Mouse (Mus musculus) forebrain, postnatal 0 days (tissue): ENCODE results near the gene Farp1. TPM values are rescaled to one million over a fixed set of nuclear protein-coding genes. Genes with fewer than 3 reads are reported as not detected.

Experiments used
- ATAC-seq: fragments of 200-750 bp; cut with Nextera tagmentation; 2 replicates; pipeline ENCODE4 v1.8.0; 2017; ENCODE audit warnings: mild to moderate bottlenecking, moderate library complexity
- DNase-seq: peaks from one replicate; pipeline ENCODE4 v3.0.0-alpha.2; 2015
- H3K27ac ChIP-seq: fragments of 300-500 bp; sonication (generic); 2 replicates; pipeline ENCODE4 v1.5.1; 2014; ENCODE audit warnings: low read depth, mild to moderate bottlenecking, antibody characterized with exemption, low read length, moderate library complexity, mixed read lengths
- H3K27me3 ChIP-seq: fragments of 300-500 bp; sonication (generic); 2 replicates; pipeline ENCODE4 v1.6.1; 2014; ENCODE audit warnings: mild to moderate bottlenecking, low read length, mixed read lengths; ENCODE audit not compliant: insufficient read depth
- H3K36me3 ChIP-seq: fragments of 300-500 bp; sonication (generic); 2 replicates; pipeline ENCODE4 v1.6.1; 2014; ENCODE audit warnings: mild to moderate bottlenecking, moderate library complexity; ENCODE audit not compliant: insufficient read depth
- H3K4me1 ChIP-seq: fragments of 300-500 bp; sonication (generic); 2 replicates; pipeline ENCODE4 v1.6.1; 2014; ENCODE audit warnings: antibody characterized with exemption; ENCODE audit not compliant: insufficient read depth
- H3K4me2 ChIP-seq: fragments of 300-500 bp; sonication (generic); 2 replicates; pipeline ENCODE4 v1.6.1; 2014; ENCODE audit warnings: low read depth, mild to moderate bottlenecking, moderate library complexity
- H3K4me3 ChIP-seq: fragments of 300-500 bp; sonication (generic); 2 replicates; pipeline ENCODE4 v1.5.1; 2014; ENCODE audit warnings: low read depth, low read length, mixed read lengths
- H3K9ac ChIP-seq: fragments of 300-500 bp; sonication (generic); 2 replicates; pipeline ENCODE4 v1.6.1; 2014; ENCODE audit warnings: mild to moderate bottlenecking
- H3K9me3 ChIP-seq: fragments of 300-500 bp; sonication (generic); 2 replicates; pipeline ENCODE4 v1.6.1; 2016; ENCODE audit warnings: low read length
- CTCF ChIP-seq: sonication (generic); IDR thresholded peaks from 2 replicates; pipeline ENCODE4 v1.5.1; 2016; ENCODE audit warnings: antibody characterized with exemption, control low read depth, low read depth
- WGBS: fragments of 180-500 bp; shearing (Covaris S2); extraction: QIAGEN DNeasy Blood & Tissue Kit; methylation state at CpG from one replicate; pipeline ENCODE4 v1.1.7; 2014; 5-methylcytosine and 5-hydroxymethylcytosine counted together
- polyA plus RNA-seq: library from polyadenylated mRNA; unstranded; fragments of >200 nt; fragmentation: Nextera tagmentation; extraction: Ambion mirVana; gene quantifications from 2 replicates; pipeline ENCODE4 v1.2.1, GENCODE M21; 2015
- total RNA-seq: library from RNA; depleted of rRNA; stranded (reverse); fragments of >200 nt; gene quantifications from 2 replicates; pipeline ENCODE4 v1.2.3, GENCODE M21; 2014

Gene Farp1
- total and polyA plus RNA-seq, 2 experiments from 2014 or later = 48.3 to 120 TPM

- no peak for TF ChIP-seq CTCF
- H3K27me3 ChIP-seq = no peaks in the 10 kb centered on the region
- no peaks in the 10 kb centered on the region for H3K36me3 ChIP-seq
- ATAC-seq = no peak
- WGBS = 63% methylated on average over 3 of the region's 3 CpGs
- DNase-seq = no peak
- no peak overlapping the region for H3K4me2 ChIP-seq
- H3K4me1 ChIP-seq = peaks cover 2% of the 10 kb centered on the region; the same call in 1 of the 2 replicates
- no peaks in the 10 kb centered on the region for H3K9me3 ChIP-seq
- no peak overlapping the region for H3K9ac ChIP-seq
- H3K27ac ChIP-seq = no peak overlapping the region
- H3K4me3 ChIP-seq = no peak overlapping the region
Measured at GRCm38 (mm10) chr14:121314934-121315333, 279.9 kb downstream of the Farp1 start.

- no peak overlapping the region for H3K4me2 ChIP-seq
- H3K27me3 ChIP-seq = no peaks in the 10 kb centered on the region
- 48% methylated on average over 5 of the region's 5 CpGs for WGBS
- H3K9ac ChIP-seq = no peak overlapping the region
- H3K4me3 ChIP-seq = no peak overlapping the region
- DNase-seq (no peak), ATAC-seq (0 out of 2 replicates have a peak, but pooled peaks have one; percentile 25)
- H3K4me1 ChIP-seq = peaks cover 2% of the 10 kb centered on the region; the same call in 1 of the 2 replicates
- no peak overlapping the region for H3K27ac ChIP-seq
- H3K9me3 ChIP-seq = no peaks in the 10 kb centered on the region
- H3K36me3 ChIP-seq = no peaks in the 10 kb centered on the region
- TF ChIP-seq CTCF = no peak
Measured at GRCm38 (mm10) chr14:121316136-121316535, 281.1 kb downstream of the Farp1 start.

GRCm38 (mm10) chr14:121316631-121317311 is 281.8 kb downstream of the Farp1 start:
- Histone ChIP-seq H3K27ac (no peak overlapping the region), H3K36me3 (no peaks in the 10 kb centered on the region), H3K4me2 (no peak overlapping the region), H3K9me3 (no peaks in the 10 kb centered on the region), H3K4me3 (no peak overlapping the region), H3K9ac (no peak overlapping the region), H3K27me3 (no peaks in the 10 kb centered on the region), H3K4me1 (peaks cover 2% of the 10 kb centered on the region; the same call in 1 of the 2 replicates)
- peak; percentile 39; the same call in 1 of the 2 replicates for ATAC-seq
- 61% methylated on average over 13 of the region's 13 CpGs for WGBS
- DNase-seq = no peak
- no peak for TF ChIP-seq CTCF

- H3K27me3 ChIP-seq = no peaks in the 10 kb centered on the region
- H3K9me3 ChIP-seq = no peaks in the 10 kb centered on the region
- no peak overlapping the region for H3K9ac ChIP-seq
- no peak overlapping the region for H3K4me3 ChIP-seq
- H3K36me3 ChIP-seq = no peaks in the 10 kb centered on the region
- peak; percentile 24; the same call in 1 of the 2 replicates for ATAC-seq
- H3K4me1 ChIP-seq = peaks cover 2% of the 10 kb centered on the region; the same call in 1 of the 2 replicates
- DNase-seq = no peak
- H3K4me2 ChIP-seq = no peak overlapping the region
- no peak for TF ChIP-seq CTCF
- WGBS = 88% methylated on average over 3 of the region's 3 CpGs
- no peak overlapping the region for H3K27ac ChIP-seq
Measured at GRCm38 (mm10) chr14:121317312-121317671, 282.3 kb downstream of the Farp1 start.

GRCm38 (mm10) chr14:121318382-121318781 is 283.4 kb downstream of the Farp1 start:
- no peak for TF ChIP-seq CTCF
- no peak overlapping the region for H3K9ac ChIP-seq
- no peak for ATAC-seq
- H3K9me3 ChIP-seq = no peaks in the 10 kb centered on the region
- peaks cover 2% of the 10 kb centered on the region; the same call in 1 of the 2 replicates for H3K4me1 ChIP-seq
- no peak overlapping the region for H3K27ac ChIP-seq
- 92% methylated on average over 5 of the region's 5 CpGs for WGBS
- no peaks in the 10 kb centered on the region for H3K36me3 ChIP-seq
- no peak overlapping the region for H3K4me2 ChIP-seq
- no peaks in the 10 kb centered on the region for H3K27me3 ChIP-seq
- no peak for DNase-seq
- H3K4me3 ChIP-seq = no peak overlapping the region

- H3K27ac ChIP-seq = no peak overlapping the region
- ATAC-seq = no peak
- H3K9ac ChIP-seq = no peak overlapping the region
- no peaks in the 10 kb centered on the region for H3K27me3 ChIP-seq
- H3K36me3 ChIP-seq = no peaks in the 10 kb centered on the region
- DNase-seq = no peak
- H3K9me3 ChIP-seq = no peaks in the 10 kb centered on the region
- WGBS = 95% methylated on average over 5 of the region's 5 CpGs
- no peak overlapping the region for H3K4me3 ChIP-seq
- H3K4me2 ChIP-seq = no peak overlapping the region
- TF ChIP-seq CTCF = no peak
- H3K4me1 ChIP-seq = no peaks in the 10 kb centered on the region
Measured at GRCm38 (mm10) chr14:121322150-121322549, 287.1 kb downstream of the Farp1 start.

- TF ChIP-seq CTCF = no peak
- DNase-seq (no peak), ATAC-seq (no peak)
- Histone ChIP-seq H3K4me3 (no peak overlapping the region), H3K4me2 (no peak overlapping the region), H3K9ac (no peak overlapping the region), H3K36me3 (no peaks in the 10 kb centered on the region), H3K4me1 (no peaks in the 10 kb centered on the region), H3K27me3 (no peaks in the 10 kb centered on the region), H3K9me3 (no peaks in the 10 kb centered on the region), H3K27ac (no peak overlapping the region)
- WGBS = 88% methylated on average over 7 of the region's 7 CpGs
Measured at GRCm38 (mm10) chr14:121322641-121323040, 287.6 kb downstream of the Farp1 start.
